Mouse (Mus musculus) MEL (cell line): ENCODE results near the gene Cetn4. TPM values are rescaled to one million over a fixed set of nuclear protein-coding genes. Genes with fewer than 3 reads are reported as not detected.

Experiments used
- DNase-seq: peaks from one replicate; pipeline ENCODE4 v3.0.0; 2011; ENCODE audit warnings: low read depth, low spot score
- H3K27ac ChIP-seq: 2 replicates; pipeline ENCODE4 v1.5.1; 2012; ENCODE audit warnings: low read depth, mild to moderate bottlenecking, control low read depth, low read length, moderate library complexity; ENCODE audit not compliant: control insufficient read depth
- H3K27me3 ChIP-seq, 2 experiments: fragments of 150-350 bp in 1 of 2; sonication (generic) in 1 of 2; 2 replicates each; pipeline ENCODE4 v1.6.1; 2012; ENCODE audit warnings: low read length in 2 of 2, mild to moderate bottlenecking in 2 of 2, improper control_type of control experiment in 1 of 2, moderate library complexity in 1 of 2; ENCODE audit not compliant: insufficient read depth in 2 of 2, control insufficient read depth in 1 of 2
- H3K36me3 ChIP-seq, 2 experiments: 2 replicates each; pipeline ENCODE4 v1.6.1; 2012 to 2014; ENCODE audit warnings: low read length in 2 of 2, improper control_type of control experiment in 1 of 2, inconsistent platforms in 1 of 2, mild to moderate bottlenecking in 1 of 2; ENCODE audit not compliant: insufficient read depth in 2 of 2, control insufficient read depth in 1 of 2
- H3K4me1 ChIP-seq, 2 experiments: fragments of 150-350 bp in 1 of 2; sonication (generic) in 1 of 2; 2 replicates each; pipeline ENCODE4 v1.6.1; 2012; ENCODE audit warnings: low read length in 2 of 2, improper control_type of control experiment in 1 of 2, mild to moderate bottlenecking in 1 of 2; ENCODE audit not compliant: insufficient read depth in 2 of 2, control insufficient read depth in 1 of 2
- H3K4me3 ChIP-seq, 2 experiments: fragments of 150-350 bp in 1 of 2; sonication (generic) in 1 of 2; 2 replicates each; pipeline ENCODE4 v1.5.1; 2012; ENCODE audit warnings: low read depth in 2 of 2, low read length in 2 of 2, mild to moderate bottlenecking in 2 of 2, moderate library complexity in 2 of 2, control low read depth in 1 of 2, improper control_type of control experiment in 1 of 2; ENCODE audit not compliant: control insufficient read depth in 1 of 2, insufficient read depth in 1 of 2
- H3K79me2 ChIP-seq: 2 replicates; pipeline ENCODE4 v1.6.1; 2012; ENCODE audit warnings: mild to moderate bottlenecking, low read length, moderate library complexity; ENCODE audit not compliant: control insufficient read depth, poor library complexity, insufficient read depth
- H3K9ac ChIP-seq: 2 replicates; pipeline ENCODE4 v1.6.1; 2012; ENCODE audit warnings: low read depth, mild to moderate bottlenecking, control low read depth, low read length, moderate library complexity; ENCODE audit not compliant: control insufficient read depth, poor library complexity, severe bottlenecking
- H3K9me3 ChIP-seq: fragments of 150-350 bp; sonication (generic); replicated peaks from 2 replicates; pipeline ENCODE4 v1.6.1; 2012; ENCODE audit warnings: mild to moderate bottlenecking, low read length, improper control_type of control experiment, moderate library complexity; ENCODE audit not compliant: insufficient read depth
- BHLHE40 ChIP-seq: IDR thresholded peaks from 2 replicates; pipeline ENCODE4 v1.6.1; 2012; ENCODE audit warnings: low read depth, mild to moderate bottlenecking, inconsistent platforms, low read length, improper control_type of control experiment, borderline replicate concordance
- CHD2 ChIP-seq: IDR thresholded peaks from 2 replicates; pipeline ENCODE4 v1.6.1; 2011; ENCODE audit warnings: low read length, improper control_type of control experiment
- CTCF ChIP-seq, 3 experiments: IDR thresholded peaks in 2 of 3; conservative IDR thresholded peaks in 1 of 3; 2 replicates each; pipeline ENCODE4 v1.5.1; 2011 to 2012; ENCODE audit warnings: low read length in 3 of 3, low read depth in 2 of 3, mild to moderate bottlenecking in 2 of 3, improper control_type of control experiment in 1 of 3, inconsistent platforms in 1 of 3, mixed read lengths in 1 of 3, moderate library complexity in 1 of 3; ENCODE audit not compliant: control insufficient read depth in 1 of 3, insufficient read depth in 1 of 3, poor library complexity in 1 of 3, severe bottlenecking in 1 of 3
- E2F4 ChIP-seq: IDR thresholded peaks from 2 replicates; pipeline ENCODE4 v1.6.1; 2011; ENCODE audit warnings: low read depth, low read length, improper control_type of control experiment, borderline replicate concordance
- EP300 ChIP-seq, 2 experiments: IDR thresholded peaks; 2 replicates each; pipeline ENCODE4 v1.6.1; 2011; ENCODE audit warnings: improper control_type of control experiment in 2 of 2, low read length in 2 of 2, low read depth in 1 of 2, mild to moderate bottlenecking in 1 of 2
- ETS1 ChIP-seq: IDR thresholded peaks from 2 replicates; pipeline ENCODE4 v1.6.1; 2012; ENCODE audit warnings: low read depth, mild to moderate bottlenecking, inconsistent platforms, low read length, improper control_type of control experiment, moderate library complexity
- HCFC1 ChIP-seq: IDR thresholded peaks from 2 replicates; pipeline ENCODE4 v1.6.1; 2012; ENCODE audit warnings: low read depth, mild to moderate bottlenecking, inconsistent platforms, low read length, improper control_type of control experiment, moderate library complexity
- KAT2A ChIP-seq: conservative IDR thresholded peaks from 2 replicates; pipeline ENCODE4 v1.6.1; 2012; ENCODE audit warnings: low read depth, low read length, improper control_type of control experiment, inconsistent platforms
- MAZ ChIP-seq: IDR thresholded peaks from 2 replicates; pipeline ENCODE4 v1.6.1; 2012; ENCODE audit warnings: low read depth, mild to moderate bottlenecking, inconsistent platforms, low read length, improper control_type of control experiment
- MXI1 ChIP-seq: IDR thresholded peaks from 2 replicates; pipeline ENCODE4 v1.6.1; 2011; ENCODE audit warnings: mild to moderate bottlenecking, low read depth, low read length, improper control_type of control experiment
- USF1 ChIP-seq: IDR thresholded peaks from 2 replicates; pipeline ENCODE4 v1.6.1; 2014; ENCODE audit warnings: low read depth, mild to moderate bottlenecking, inconsistent platforms, low read length, improper control_type of control experiment, moderate library complexity
- USF2 ChIP-seq, 2 experiments: IDR thresholded peaks; 2 replicates each; pipeline ENCODE4 v1.6.1; 2011 to 2012; ENCODE audit warnings: improper control_type of control experiment in 2 of 2, low read length in 2 of 2, borderline replicate concordance in 1 of 2, inconsistent platforms in 1 of 2, low read depth in 1 of 2, mild to moderate bottlenecking in 1 of 2; ENCODE audit not compliant: insufficient read depth in 1 of 2
- ZKSCAN1 ChIP-seq: IDR thresholded peaks from 2 replicates; pipeline ENCODE4 v1.6.1; 2012; ENCODE audit warnings: low read depth, mild to moderate bottlenecking, inconsistent platforms, low read length, improper control_type of control experiment, moderate library complexity
- ZNF384 ChIP-seq: IDR thresholded peaks from 2 replicates; pipeline ENCODE4 v1.6.1; 2012; ENCODE audit warnings: low read depth, mild to moderate bottlenecking, inconsistent platforms, low read length, improper control_type of control experiment
- polyA plus RNA-seq, 2 experiments: library from polyadenylated mRNA; stranded (reverse) in 1 of 2; unstranded in 1 of 2; fragments of >175 nt in 1 of 2; fragments of >200 nt in 1 of 2; gene quantifications; 2 replicates each; pipeline versions ENCODE4 v1.2.1 to v1.2.4; 2012; ENCODE audit warnings: low replicate concordance in 2 of 2, low read depth in 1 of 2; ENCODE audit not compliant: insufficient read length in 2 of 2, insufficient read depth in 1 of 2, missing spikeins in 1 of 2
- total RNA-seq: library from RNA; depleted of rRNA; stranded (reverse); fragments of 300-350 nt; gene quantifications from 2 replicates; pipeline ENCODE4 v1.2.3, GENCODE M21; 2012

Cetn4 gene
- total and polyA plus RNA-seq, 3 experiments, result 0.85 to 3.8 TPM; not detected in 1

GRCm38 (mm10) chr3:37302685-37303084, 9.8 kb downstream of the Cetn4 start (continued):
- TF ChIP-seq MAZ, result no peak
- no peak for TF ChIP-seq KAT2A
- no peak for TF ChIP-seq ZKSCAN1
- no peak for TF ChIP-seq USF2 (IDR thresholded peaks at IDR 0.05; ENCODE audit: borderline replicate concordance in 1 of 2, insufficient read depth in 1 of 2, low read depth in 1 of 2, low read length in 2 of 2)
- TF ChIP-seq E2F4, result no peak

DNA sequence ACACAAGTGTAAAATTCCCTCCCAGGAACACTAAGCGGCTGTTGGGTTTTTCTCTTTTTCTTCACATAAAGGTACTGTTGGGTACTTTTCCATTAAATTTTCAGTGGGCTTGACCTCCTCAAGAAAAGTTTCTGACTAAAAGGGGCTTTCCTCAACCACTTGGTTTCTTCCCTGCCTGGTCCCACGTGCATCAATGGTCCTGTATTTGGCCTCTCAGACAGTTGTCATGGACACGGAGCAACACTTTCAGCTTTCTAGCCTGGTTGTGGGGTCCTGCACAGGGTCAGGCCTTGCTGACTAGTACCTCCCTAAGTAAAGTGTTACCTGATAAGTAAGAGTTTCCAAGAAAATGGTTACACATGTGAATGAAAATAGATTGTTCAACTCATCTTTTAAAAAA, 13.0 kb downstream of the Cetn4 start:
- Histone ChIP-seq H3K9me3 (no peaks in the 10 kb centered on the region), H3K36me3 (peaks cover 0 to 7% of the 10 kb centered on the region in 2 experiments; a peak in 2 of 4 replicates), H3K27ac (no peak overlapping the region), H3K4me1 (peaks cover 2 to 9% of the 10 kb centered on the region in 2 experiments; a peak in 3 of 4 replicates), H3K4me3 (no peak overlapping the region), H3K9ac (no peak overlapping the region), H3K79me2 (no peaks in the 10 kb centered on the region)
- no peak for DNase-seq
- no peak for TF ChIP-seq ETS1
- no peak for TF ChIP-seq HCFC1
- TF ChIP-seq MXI1, result no peak
- no peak for TF ChIP-seq USF1
- no peak for TF ChIP-seq CTCF (IDR thresholded peaks at IDR 0.05 in 2 of 3, conservative IDR thresholded peaks at IDR 0.05 in 1 of 3; ENCODE audit: control insufficient read depth in 1 of 3, insufficient read depth in 1 of 3, low read depth in 2 of 3, low read length in 3 of 3, poor library complexity in 1 of 3, severe bottlenecking in 1 of 3)
- no peak for TF ChIP-seq CHD2
- TF ChIP-seq, all 39 proteins: peak for 0
- H3K27me3 ChIP-seq, result no peaks in the 10 kb centered on the region

DNA sequence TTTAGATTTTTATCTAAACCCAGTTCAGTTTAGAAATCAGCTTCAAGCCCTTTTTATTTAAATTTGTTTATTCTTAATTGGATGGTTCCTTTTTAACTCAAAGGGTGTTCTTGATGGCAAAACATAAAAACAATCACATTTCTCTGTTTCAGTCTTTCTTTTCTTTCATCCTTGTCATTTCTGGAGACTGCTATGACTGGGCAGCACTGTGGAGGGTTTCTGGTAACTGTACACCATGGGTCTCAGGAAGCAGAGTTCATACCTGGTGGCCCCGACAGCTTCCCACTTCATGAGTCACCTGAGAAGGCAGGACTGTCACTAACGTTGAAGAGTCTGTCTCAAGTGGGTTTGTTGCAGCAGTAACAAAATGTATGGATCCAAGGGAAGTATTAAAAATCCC, 19.9 kb downstream of the Cetn4 start:
- H3K36me3 ChIP-seq, result no peaks in the 10 kb centered on the region
- no peak for DNase-seq
- no peaks in the 10 kb centered on the region; a peak in 1 of 4 replicates for H3K27me3 ChIP-seq
- H3K27ac ChIP-seq, result no peak overlapping the region
- TF ChIP-seq BHLHE40, result no peak
- no peak for TF ChIP-seq ZKSCAN1
- TF ChIP-seq USF1, result no peak
- no peak for TF ChIP-seq ZNF384
- no peak for TF ChIP-seq EP300 (IDR thresholded peaks at IDR 0.05; ENCODE audit: low read depth in 1 of 2, low read length in 2 of 2)
- TF ChIP-seq, all 39 proteins: peak for 0
- no peaks in the 10 kb centered on the region for H3K79me2 ChIP-seq
- no peaks in the 10 kb centered on the region for H3K4me1 ChIP-seq
- H3K4me3 ChIP-seq, result no peak overlapping the region
- no peak overlapping the region for H3K9ac ChIP-seq
- no peaks in the 10 kb centered on the region for H3K9me3 ChIP-seq
